ENCODE assay signal across 20 mouse cellular contexts in the genomic region with DNA sequence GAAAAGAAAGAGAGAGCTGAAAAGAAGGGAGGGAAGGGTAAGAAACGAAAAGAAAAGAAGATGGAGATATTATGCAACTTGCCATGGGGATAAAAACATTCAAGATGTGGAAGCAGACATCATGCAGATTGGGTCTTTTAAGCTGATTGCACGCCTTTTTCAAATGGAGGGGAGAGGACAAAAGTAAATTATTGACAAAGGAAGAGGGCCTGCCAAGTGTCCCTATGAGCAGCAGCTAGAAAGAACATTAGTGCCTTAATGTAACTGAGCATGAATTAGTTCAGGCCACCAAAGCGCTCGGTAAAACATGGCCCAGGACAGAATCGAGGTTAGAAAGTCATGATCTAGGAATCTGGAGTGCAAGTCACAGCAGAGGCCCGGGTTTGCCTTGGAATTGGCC. TPM values are rescaled to one million over a fixed set of nuclear protein-coding genes. Genes with fewer than 3 reads are reported as not detected.
A peak's percentile ranks its signal among the peaks of the same experiment; 100 is the strongest.
DNase-seq lines count a peak whose midpoint lies in the region; ATAC-seq lines count a peak whose summit lies in the region.
"Had no signal": no experiment of that assay in that cellular context is flagged by ENCODE, and none has a peak within 500 bp of the region (broad histone marks: within the 10 kb centered on the region; RNA-seq: fewer than 3 reads in every experiment).

No protein-coding gene starts in this region.

- H3K4me2 ChIP-seq in kidney, embryonic 14.5 days (replicated peaks; ENCODE audit: low read depth, low read length): no peak overlapping the region
- H3K4me2 ChIP-seq in liver, embryonic 16.5 days (ENCODE audit: low read depth, low read length): 0 out of 2 replicates have a peak overlapping the region, but pooled peaks have one; percentile 6
- no peak overlapping the region for H3K4me2 ChIP-seq in liver, embryonic 11.5 days
- H3K4me2 ChIP-seq: embryonic facial prominence, embryonic 12.5 days; forebrain, embryonic 15.5 days; heart, embryonic 11.5 days had no signal

- H3K9me3 ChIP-seq in kidney, embryonic 14.5 days (ENCODE audit: control insufficient read depth, low read length): no peaks in the 10 kb centered on the region
- H3K9me3 ChIP-seq in liver, embryonic 16.5 days (replicated peaks; ENCODE audit: control insufficient read depth, low read length): no peaks in the 10 kb centered on the region
- H3K9me3 ChIP-seq in liver, embryonic 11.5 days (ENCODE audit: control insufficient read depth, low read length): no peaks in the 10 kb centered on the region
- H3K9me3 ChIP-seq: forebrain, embryonic 15.5 days had no signal

- no peak overlapping the region for H3K9ac ChIP-seq in kidney, embryonic 14.5 days (ENCODE audit: low read depth, low read length)
- no peak overlapping the region for H3K9ac ChIP-seq in liver, embryonic 16.5 days (ENCODE audit: low read depth, low read length)
- no peak overlapping the region for H3K9ac ChIP-seq in liver, embryonic 11.5 days (ENCODE audit: low read depth, low read length)
- H3K9ac ChIP-seq: embryonic facial prominence, embryonic 12.5 days; forebrain, embryonic 15.5 days had no signal

- H3K27me3 ChIP-seq in kidney, embryonic 14.5 days (ENCODE audit: control insufficient read depth, insufficient read depth, low read length): no peaks in the 10 kb centered on the region
- H3K27me3 ChIP-seq in liver, embryonic 16.5 days (ENCODE audit: control insufficient read depth, insufficient read depth, low read depth, low read length): no peaks in the 10 kb centered on the region
- no peaks in the 10 kb centered on the region for H3K27me3 ChIP-seq in liver, embryonic 11.5 days (replicated peaks; ENCODE audit: control insufficient read depth, insufficient read depth, low read length)
- H3K27me3 ChIP-seq: CH12.LX; embryonic facial prominence, embryonic 12.5 days; forebrain, embryonic 15.5 days; Patski had no signal

- peaks cover 5% of the 10 kb centered on the region; the same call in 1 of the 2 replicates for H3K36me3 ChIP-seq in kidney, embryonic 14.5 days (ENCODE audit: control insufficient read depth, insufficient read depth, low read length)
- H3K36me3 ChIP-seq in liver, embryonic 16.5 days (ENCODE audit: control insufficient read depth, insufficient read depth): no peaks in the 10 kb centered on the region
- H3K36me3 ChIP-seq in liver, embryonic 11.5 days (ENCODE audit: control insufficient read depth, insufficient read depth, low read length): no peaks in the 10 kb centered on the region
- H3K36me3 ChIP-seq: forebrain, embryonic 15.5 days had no signal

- DNase-seq in kidney, adult 11 months: peak; percentile 30
- peak; percentile 38 for DNase-seq in kidney, postnatal 14 days
- DNase-seq in kidney, adult 18-20 months: no peak
- DNase-seq in liver, embryonic 11.5 days (ENCODE audit: low spot score): no peak
- no peak for DNase-seq in right cerebral cortex, postnatal 14 days
- DNase-seq: adrenal gland, postnatal 14 days; cerebellum, adult 11-12 months; cerebellum, adult 9-10 months; cerebellum, postnatal 25 days; gastrocnemius, postnatal 10 days; heart, adult 2 months; heart, postnatal 36 days had no signal

- no peak overlapping the region for H3K4me3 ChIP-seq in kidney, embryonic 14.5 days (ENCODE audit: low read length)
- no peak overlapping the region for H3K4me3 ChIP-seq in liver, embryonic 16.5 days (ENCODE audit: low read depth, low read length)
- H3K4me3 ChIP-seq in liver, embryonic 11.5 days (ENCODE audit: low read depth, low read length): no peak overlapping the region
- H3K4me3 ChIP-seq: embryonic facial prominence, embryonic 12.5 days; forebrain, embryonic 15.5 days; heart, adult 2 months had no signal

- ATAC-seq in kidney, embryonic 14.5 days (ENCODE audit: low FRiP score, low TSS enrichment): no peak
- no peak for ATAC-seq in liver, embryonic 16.5 days (ENCODE audit: low read depth)
- ATAC-seq in liver, embryonic 11.5 days (replicated peaks; ENCODE audit: low FRiP score): no peak
- ATAC-seq: activated CD4-positive, CD25-positive, alpha-beta regulatory T cell, adult 4 months; forebrain, embryonic 15.5 days; Patski had no signal

- 78% methylated on average over 6 of the region's 6 CpGs for WGBS in kidney, embryonic 14.5 days
- 58% methylated on average over 6 of the region's 6 CpGs for WGBS in liver, embryonic 16.5 days (ENCODE audit: insufficient replicate concordance)
- WGBS in liver, embryonic 11.5 days: 80% methylated on average over 6 of the region's 6 CpGs

- no peak overlapping the region for H3K27ac ChIP-seq in kidney, embryonic 14.5 days (ENCODE audit: low read depth, low read length)
- H3K27ac ChIP-seq in liver, embryonic 16.5 days (ENCODE audit: low read length): no peak overlapping the region
- no peak overlapping the region for H3K27ac ChIP-seq in liver, embryonic 11.5 days (ENCODE audit: low read depth, low read length)
- H3K27ac ChIP-seq: embryonic facial prominence, embryonic 12.5 days; forebrain, embryonic 15.5 days; heart, adult 2 months had no signal

- no peaks in the 10 kb centered on the region for H3K4me1 ChIP-seq in kidney, embryonic 14.5 days (ENCODE audit: control insufficient read depth, insufficient read depth, low read length)
- no peaks in the 10 kb centered on the region for H3K4me1 ChIP-seq in liver, embryonic 16.5 days (ENCODE audit: control insufficient read depth, low read depth, low read length)
- no peaks in the 10 kb centered on the region for H3K4me1 ChIP-seq in liver, embryonic 11.5 days (replicated peaks; ENCODE audit: control insufficient read depth, insufficient read depth, low read length)
- H3K4me1 ChIP-seq: embryonic facial prominence, embryonic 12.5 days; forebrain, embryonic 15.5 days had no signal

RNA-seq across cellular contexts. Expression of gene Slc38a4, which starts 35.5 kb away (rescaled TPM):
- 74.4 and 88.4 TPM in 2 replicates for polyA plus RNA-seq in kidney, embryonic 14.5 days (2014; fragmentation: Nextera tagmentation; extraction: Ambion mirVana)
- 78.4 and 83.8 TPM in 2 replicates for polyA plus RNA-seq in liver, embryonic 16.5 days (2015; fragmentation: Nextera tagmentation; extraction: Ambion mirVana)
- polyA plus RNA-seq in liver, embryonic 11.5 days (2014; fragmentation: Nextera tagmentation; extraction: Ambion mirVana): 74.8 and 84.2 TPM in 2 replicates
- polyA plus RNA-seq: activated CD4-positive, CD25-positive, alpha-beta regulatory T cell, adult 4 months had no signal

Comparison
In these comparisons a context has a peak if more than half of its experiments do, and no peak if none do; other contexts are left out.
1. DNase-seq: peak in kidney, adult 11 months (single experiment) and kidney, postnatal 14 days (single experiment); none in kidney, adult 18-20 months (single experiment), liver, embryonic 11.5 days (single experiment) and right cerebral cortex, postnatal 14 days (single experiment).